ENCODE assay signal across 9 mouse cellular contexts in genomic region chr7:141222696-141223215, GRCm38 (mm10). TPM values are rescaled to one million over a fixed set of nuclear protein-coding genes. Genes with fewer than 3 reads are reported as not detected.
DNase-seq lines count a peak whose midpoint lies in the region; ATAC-seq and TF ChIP-seq lines count a peak whose summit lies in the region.
"Had no signal": no experiment of that assay in that cellular context is flagged by ENCODE, and none has a peak within 500 bp of the region (broad histone marks: within the 10 kb centered on the region; RNA-seq: fewer than 3 reads in every experiment).

No protein-coding gene starts in this region.

- no peaks in the 10 kb centered on the region for H3K27me3 ChIP-seq in forebrain, embryonic 11.5 days (ENCODE audit: control insufficient read depth, insufficient read depth, low read length)
- no peaks in the 10 kb centered on the region for H3K27me3 ChIP-seq in limb, embryonic 10.5 days (ENCODE audit: low read depth, poor library complexity, severe bottlenecking)
- H3K27me3 ChIP-seq in neural tube, embryonic 12.5 days (replicated peaks) = no peaks in the 10 kb centered on the region

- H3K4me2 ChIP-seq in forebrain, embryonic 11.5 days (ENCODE audit: low read depth, low read length, severe bottlenecking) = no peak overlapping the region; the same call in 1 of the 2 replicates
- peak overlapping the region; percentile 82; the same call in 1 of the 2 replicates for H3K4me2 ChIP-seq in neural tube, embryonic 12.5 days (replicated peaks)

- DNase-seq in layer of hippocampus, adult 2 months (ENCODE audit: low spot score in 2 of 2) = no peak
- DNase-seq in layer of hippocampus, postnatal 25 days (ENCODE audit: extremely low spot score in 1 of 2, low spot score in 1 of 2) = no peak
- no peak for DNase-seq in forebrain, embryonic 11.5 days (ENCODE audit: low spot score)
- DNase-seq in limb, embryonic 10.5 days (ENCODE audit: low spot score) = no peak
- DNase-seq in frontal cortex, postnatal 10 days (ENCODE audit: low spot score in 2 of 2) = no peak
- no peak for DNase-seq in layer of hippocampus, adult 11-12 months (ENCODE audit: low spot score)
- DNase-seq in ovary, postnatal 14 days (ENCODE audit: low spot score) = no peak
- DNase-seq: cerebellum, adult 8-10 months had no signal

- peaks cover 12% of the 10 kb centered on the region for H3K4me1 ChIP-seq in forebrain, embryonic 11.5 days (replicated peaks; ENCODE audit: control insufficient read depth, insufficient read depth, low read length)
- peaks cover 35% of the 10 kb centered on the region for H3K4me1 ChIP-seq in limb, embryonic 10.5 days
- H3K4me1 ChIP-seq in neural tube, embryonic 12.5 days = peaks cover 16% of the 10 kb centered on the region

- peak overlapping the region; percentile 63; the same call in 1 of the 2 replicates for H3K27ac ChIP-seq in layer of hippocampus, adult 2 months
- H3K27ac ChIP-seq in forebrain, embryonic 11.5 days (ENCODE audit: low read depth, low read length) = peak overlapping the region; percentile 70
- H3K27ac ChIP-seq in limb, embryonic 10.5 days = peak overlapping the region; percentile 90
- H3K27ac ChIP-seq in neural tube, embryonic 12.5 days = no peak overlapping the region

- no peaks in the 10 kb centered on the region for H3K9me3 ChIP-seq in forebrain, embryonic 11.5 days (ENCODE audit: control insufficient read depth, low read length)
- H3K9me3 ChIP-seq in limb, embryonic 10.5 days (replicated peaks) = no peaks in the 10 kb centered on the region
- H3K9me3 ChIP-seq in neural tube, embryonic 12.5 days = no peaks in the 10 kb centered on the region; the same call in 1 of the 2 replicates

- TF ChIP-seq CTCF in layer of hippocampus, adult 2 months (conservative IDR thresholded peaks at IDR 0.05) = no peak

- no peaks in the 10 kb centered on the region for H3K36me3 ChIP-seq in forebrain, embryonic 11.5 days (ENCODE audit: control insufficient read depth, insufficient read depth, low read length)
- H3K36me3 ChIP-seq in limb, embryonic 10.5 days = peaks cover 24% of the 10 kb centered on the region
- peaks cover 10% of the 10 kb centered on the region for H3K36me3 ChIP-seq in neural tube, embryonic 12.5 days

- WGBS in forebrain, embryonic 11.5 days = 91% methylated on average over 4 of the region's 4 CpGs
- 92% methylated on average over 4 of the region's 4 CpGs for WGBS in limb, embryonic 10.5 days
- WGBS in neural tube, embryonic 12.5 days = 94% methylated on average over 4 of the region's 4 CpGs

- H3K4me3 ChIP-seq in layer of hippocampus, adult 2 months = no peak overlapping the region
- no peak overlapping the region for H3K4me3 ChIP-seq in forebrain, embryonic 11.5 days (ENCODE audit: low read depth, low read length)
- H3K4me3 ChIP-seq in limb, embryonic 10.5 days = no peak overlapping the region
- no peak overlapping the region for H3K4me3 ChIP-seq in neural tube, embryonic 12.5 days

- peak overlapping the region; percentile 35; the same call in 1 of the 2 replicates for H3K9ac ChIP-seq in forebrain, embryonic 11.5 days (ENCODE audit: low read length)
- no peak overlapping the region for H3K9ac ChIP-seq in neural tube, embryonic 12.5 days

- ATAC-seq in forebrain, embryonic 11.5 days (replicated peaks; ENCODE audit: low FRiP score) = no peak
- ATAC-seq in neural tube, embryonic 12.5 days (ENCODE audit: low FRiP score, low read depth) = no peak

RNA-seq across cellular contexts. Expression of gene Phrf1, which starts 5.8 kb away (rescaled TPM):
- total RNA-seq in layer of hippocampus, adult 2 months (2021) = 10 to 100 TPM; 72.8 to 76.1 TPM
- total RNA-seq in layer of hippocampus, postnatal 25 days (2021) = 10 to 100 TPM; 67.1 to 71.1 TPM
- polyA plus RNA-seq in forebrain, embryonic 11.5 days (2014; fragmentation: Nextera tagmentation; extraction: Ambion mirVana) = 99.6 and 102 TPM in 2 replicates
- 121 and 131 TPM in 2 replicates for polyA plus RNA-seq in limb, embryonic 10.5 days (2016; fragmentation: Nextera tagmentation; extraction: Ambion mirVana)
- polyA plus RNA-seq in neural tube, embryonic 12.5 days (2016; fragmentation: Nextera tagmentation; extraction: Ambion mirVana) = 88.0 and 92.7 TPM in 2 replicates

RNA-seq across cellular contexts. Expression of gene Rassf7, which starts 7.1 kb away (rescaled TPM):
- 1 to 10 TPM in 1 of 2 experiments, under 1 TPM in 1; 0.98 to 1.2 TPM for total RNA-seq in layer of hippocampus, adult 2 months (2021)
- total RNA-seq in layer of hippocampus, postnatal 25 days (2021) = under 1 TPM; 0.64 to 0.80 TPM
- polyA plus RNA-seq in forebrain, embryonic 11.5 days (2014; fragmentation: Nextera tagmentation; extraction: Ambion mirVana) = 47.4 and 49.3 TPM in 2 replicates
- polyA plus RNA-seq in limb, embryonic 10.5 days (2016; fragmentation: Nextera tagmentation; extraction: Ambion mirVana) = 44.7 and 53.5 TPM in 2 replicates
- polyA plus RNA-seq in neural tube, embryonic 12.5 days (2016; fragmentation: Nextera tagmentation; extraction: Ambion mirVana) = 37.1 and 38.7 TPM in 2 replicates

RNA-seq across cellular contexts. Expression of gene Lmntd2, which starts 8.9 kb away (rescaled TPM):
- not detected for total RNA-seq in layer of hippocampus, adult 2 months (2021)
- total RNA-seq in layer of hippocampus, postnatal 25 days (2021) = not detected
- 3.3 TPM in 2 replicates for polyA plus RNA-seq in forebrain, embryonic 11.5 days (2014; fragmentation: Nextera tagmentation; extraction: Ambion mirVana)
- 3.5 and 4.5 TPM in 2 replicates for polyA plus RNA-seq in limb, embryonic 10.5 days (2016; fragmentation: Nextera tagmentation; extraction: Ambion mirVana)
- polyA plus RNA-seq in neural tube, embryonic 12.5 days (2016; fragmentation: Nextera tagmentation; extraction: Ambion mirVana) = 2.5 and 3.8 TPM in 2 replicates

RNA-seq across cellular contexts. Expression of gene Lrrc56, which starts 28.8 kb away (rescaled TPM):
- 1 to 10 TPM; 4.5 to 5.7 TPM for total RNA-seq in layer of hippocampus, adult 2 months (2021)
- 1 to 10 TPM; 4.5 to 6.1 TPM for total RNA-seq in layer of hippocampus, postnatal 25 days (2021)
- 14.0 and 16.1 TPM in 2 replicates for polyA plus RNA-seq in forebrain, embryonic 11.5 days (2014; fragmentation: Nextera tagmentation; extraction: Ambion mirVana)
- 14.0 and 21.8 TPM in 2 replicates for polyA plus RNA-seq in limb, embryonic 10.5 days (2016; fragmentation: Nextera tagmentation; extraction: Ambion mirVana)
- polyA plus RNA-seq in neural tube, embryonic 12.5 days (2016; fragmentation: Nextera tagmentation; extraction: Ambion mirVana) = 11.2 TPM in 2 replicates

RNA-seq across cellular contexts. Expression of gene Hras, which starts 29.0 kb away (rescaled TPM):
- 100 to 1,000 TPM; 200 to 222 TPM for total RNA-seq in layer of hippocampus, adult 2 months (2021)
- 100 to 1,000 TPM; 193 to 235 TPM for total RNA-seq in layer of hippocampus, postnatal 25 days (2021)
- 87.5 and 116 TPM in 2 replicates for polyA plus RNA-seq in forebrain, embryonic 11.5 days (2014; fragmentation: Nextera tagmentation; extraction: Ambion mirVana)
- 101 and 104 TPM in 2 replicates for polyA plus RNA-seq in limb, embryonic 10.5 days (2016; fragmentation: Nextera tagmentation; extraction: Ambion mirVana)
- polyA plus RNA-seq in neural tube, embryonic 12.5 days (2016; fragmentation: Nextera tagmentation; extraction: Ambion mirVana) = 114 and 121 TPM in 2 replicates
